Mouse (Mus musculus) bone marrow, adult 2 months (tissue): ENCODE data around the gene Pakap.

Experiments used
- CTCF ChIP-seq: fragments of 200-500 bp; IDR thresholded peaks from 2 replicates; pipeline ENCODE4 v1.5.1; 2011; ENCODE audit warnings: low read length, control low read depth; ENCODE audit not compliant: control insufficient read depth, insufficient read depth
- POLR2A ChIP-seq: fragments of 200-500 bp; IDR thresholded peaks from 2 replicates; pipeline ENCODE4 v1.6.1; 2011; ENCODE audit warnings: low read depth, mild to moderate bottlenecking, control low read depth, low read length, borderline replicate concordance; ENCODE audit not compliant: control insufficient read depth

GRCm38 (mm10) chr4:57852461-57853040 lies 284.6 kb downstream of the Pakap start:
- no peak for TF ChIP-seq CTCF
- no peak for TF ChIP-seq POLR2A
